Mouse (Mus musculus) MEL (cell line): ENCODE results near the gene Sox6. TPM values are rescaled to one million over a fixed set of nuclear protein-coding genes. Genes with fewer than 3 reads are reported as not detected.

Source experiments
- DNase-seq: peaks from one replicate; pipeline ENCODE4 v3.0.0; 2011; ENCODE audit warnings: low read depth, low spot score
- H3K27ac ChIP-seq: 2 replicates; pipeline ENCODE4 v1.5.1; 2012; ENCODE audit warnings: low read depth, mild to moderate bottlenecking, control low read depth, low read length, moderate library complexity; ENCODE audit not compliant: control insufficient read depth
- H3K27me3 ChIP-seq, 2 experiments: fragments of 150-350 bp in 1 of 2; sonication (generic) in 1 of 2; 2 replicates each; pipeline ENCODE4 v1.6.1; 2012; ENCODE audit warnings: low read length in 2 of 2, mild to moderate bottlenecking in 2 of 2, improper control_type of control experiment in 1 of 2, moderate library complexity in 1 of 2; ENCODE audit not compliant: insufficient read depth in 2 of 2, control insufficient read depth in 1 of 2
- H3K36me3 ChIP-seq, 2 experiments: 2 replicates each; pipeline ENCODE4 v1.6.1; 2012 to 2014; ENCODE audit warnings: low read length in 2 of 2, improper control_type of control experiment in 1 of 2, inconsistent platforms in 1 of 2, mild to moderate bottlenecking in 1 of 2; ENCODE audit not compliant: insufficient read depth in 2 of 2, control insufficient read depth in 1 of 2
- H3K4me1 ChIP-seq, 2 experiments: fragments of 150-350 bp in 1 of 2; sonication (generic) in 1 of 2; 2 replicates each; pipeline ENCODE4 v1.6.1; 2012; ENCODE audit warnings: low read length in 2 of 2, improper control_type of control experiment in 1 of 2, mild to moderate bottlenecking in 1 of 2; ENCODE audit not compliant: insufficient read depth in 2 of 2, control insufficient read depth in 1 of 2
- H3K4me3 ChIP-seq, 2 experiments: fragments of 150-350 bp in 1 of 2; sonication (generic) in 1 of 2; 2 replicates each; pipeline ENCODE4 v1.5.1; 2012; ENCODE audit warnings: low read depth in 2 of 2, low read length in 2 of 2, mild to moderate bottlenecking in 2 of 2, moderate library complexity in 2 of 2, control low read depth in 1 of 2, improper control_type of control experiment in 1 of 2; ENCODE audit not compliant: control insufficient read depth in 1 of 2, insufficient read depth in 1 of 2
- H3K79me2 ChIP-seq: 2 replicates; pipeline ENCODE4 v1.6.1; 2012; ENCODE audit warnings: mild to moderate bottlenecking, low read length, moderate library complexity; ENCODE audit not compliant: control insufficient read depth, poor library complexity, insufficient read depth
- H3K9ac ChIP-seq: 2 replicates; pipeline ENCODE4 v1.6.1; 2012; ENCODE audit warnings: low read depth, mild to moderate bottlenecking, control low read depth, low read length, moderate library complexity; ENCODE audit not compliant: control insufficient read depth, poor library complexity, severe bottlenecking
- H3K9me3 ChIP-seq: fragments of 150-350 bp; sonication (generic); replicated peaks from 2 replicates; pipeline ENCODE4 v1.6.1; 2012; ENCODE audit warnings: mild to moderate bottlenecking, low read length, improper control_type of control experiment, moderate library complexity; ENCODE audit not compliant: insufficient read depth
- BHLHE40 ChIP-seq: IDR thresholded peaks from 2 replicates; pipeline ENCODE4 v1.6.1; 2012; ENCODE audit warnings: low read depth, mild to moderate bottlenecking, inconsistent platforms, low read length, improper control_type of control experiment, borderline replicate concordance
- CHD1 ChIP-seq: IDR thresholded peaks from 2 replicates; pipeline ENCODE4 v1.6.1; 2012; ENCODE audit warnings: low read depth, mild to moderate bottlenecking, inconsistent platforms, low read length, improper control_type of control experiment
- CHD2 ChIP-seq: IDR thresholded peaks from 2 replicates; pipeline ENCODE4 v1.6.1; 2011; ENCODE audit warnings: low read length, improper control_type of control experiment
- CTCF ChIP-seq, 3 experiments: IDR thresholded peaks in 2 of 3; conservative IDR thresholded peaks in 1 of 3; 2 replicates each; pipeline ENCODE4 v1.5.1; 2011 to 2012; ENCODE audit warnings: low read length in 3 of 3, low read depth in 2 of 3, mild to moderate bottlenecking in 2 of 3, improper control_type of control experiment in 1 of 3, inconsistent platforms in 1 of 3, mixed read lengths in 1 of 3, moderate library complexity in 1 of 3; ENCODE audit not compliant: control insufficient read depth in 1 of 3, insufficient read depth in 1 of 3, poor library complexity in 1 of 3, severe bottlenecking in 1 of 3
- E2F4 ChIP-seq: IDR thresholded peaks from 2 replicates; pipeline ENCODE4 v1.6.1; 2011; ENCODE audit warnings: low read depth, low read length, improper control_type of control experiment, borderline replicate concordance
- EP300 ChIP-seq, 2 experiments: IDR thresholded peaks; 2 replicates each; pipeline ENCODE4 v1.6.1; 2011; ENCODE audit warnings: improper control_type of control experiment in 2 of 2, low read length in 2 of 2, low read depth in 1 of 2, mild to moderate bottlenecking in 1 of 2
- GABPA ChIP-seq: IDR thresholded peaks from 2 replicates; pipeline ENCODE4 v1.6.1; 2012; ENCODE audit warnings: low read depth, mild to moderate bottlenecking, inconsistent platforms, low read length, improper control_type of control experiment, moderate library complexity
- GATA1 ChIP-seq: IDR thresholded peaks from 2 replicates; pipeline ENCODE4 v1.6.1; 2011; ENCODE audit warnings: low read depth, low read length, improper control_type of control experiment
- HCFC1 ChIP-seq: IDR thresholded peaks from 2 replicates; pipeline ENCODE4 v1.6.1; 2012; ENCODE audit warnings: low read depth, mild to moderate bottlenecking, inconsistent platforms, low read length, improper control_type of control experiment, moderate library complexity
- MXI1 ChIP-seq: IDR thresholded peaks from 2 replicates; pipeline ENCODE4 v1.6.1; 2011; ENCODE audit warnings: mild to moderate bottlenecking, low read depth, low read length, improper control_type of control experiment
- MYB ChIP-seq: IDR thresholded peaks from 2 replicates; pipeline ENCODE4 v1.6.1; 2011; ENCODE audit warnings: mild to moderate bottlenecking, low read depth, low read length, improper control_type of control experiment
- NELFE ChIP-seq: IDR thresholded peaks from 2 replicates; pipeline ENCODE4 v1.6.1; 2011; ENCODE audit warnings: low read depth, low read length, improper control_type of control experiment
- NRF1 ChIP-seq: IDR thresholded peaks from 2 replicates; pipeline ENCODE4 v1.6.1; 2014; ENCODE audit warnings: low read depth, mild to moderate bottlenecking, inconsistent platforms, low read length, improper control_type of control experiment, moderate library complexity; ENCODE audit not compliant: poor library complexity, insufficient read depth, severe bottlenecking
- POLR2AphosphoS5 ChIP-seq: IDR thresholded peaks from 2 replicates; pipeline ENCODE4 v1.6.1; 2012; ENCODE audit warnings: low read depth, borderline replicate concordance, mild to moderate bottlenecking, inconsistent platforms, low read length, moderate library complexity, mixed read lengths
- SIN3A ChIP-seq: IDR thresholded peaks from 2 replicates; pipeline ENCODE4 v1.6.1; 2012; ENCODE audit warnings: low read length, improper control_type of control experiment, inconsistent platforms
- TCF12 ChIP-seq: IDR thresholded peaks from 2 replicates; pipeline ENCODE4 v1.6.1; 2014; ENCODE audit warnings: low read depth, mild to moderate bottlenecking, inconsistent platforms, low read length, improper control_type of control experiment, moderate library complexity
- UBTF ChIP-seq: IDR thresholded peaks from 2 replicates; pipeline ENCODE4 v1.6.1; 2012; ENCODE audit warnings: low read depth, mild to moderate bottlenecking, inconsistent platforms, low read length, improper control_type of control experiment, moderate library complexity, borderline replicate concordance; ENCODE audit not compliant: insufficient read depth
- ZC3H11A ChIP-seq: IDR thresholded peaks from 2 replicates; pipeline ENCODE4 v1.6.1; 2012; ENCODE audit warnings: low read depth, mild to moderate bottlenecking, inconsistent platforms, low read length, improper control_type of control experiment
- ZKSCAN1 ChIP-seq: IDR thresholded peaks from 2 replicates; pipeline ENCODE4 v1.6.1; 2012; ENCODE audit warnings: low read depth, mild to moderate bottlenecking, inconsistent platforms, low read length, improper control_type of control experiment, moderate library complexity
- ZMIZ1 ChIP-seq: IDR thresholded peaks from 2 replicates; pipeline ENCODE4 v1.6.1; 2012; ENCODE audit warnings: low read depth, mild to moderate bottlenecking, inconsistent platforms, low read length, improper control_type of control experiment, moderate library complexity
- ZNF384 ChIP-seq: IDR thresholded peaks from 2 replicates; pipeline ENCODE4 v1.6.1; 2012; ENCODE audit warnings: low read depth, mild to moderate bottlenecking, inconsistent platforms, low read length, improper control_type of control experiment
- polyA plus RNA-seq, 2 experiments: library from polyadenylated mRNA; stranded (reverse) in 1 of 2; unstranded in 1 of 2; fragments of >175 nt in 1 of 2; fragments of >200 nt in 1 of 2; gene quantifications; 2 replicates each; pipeline versions ENCODE4 v1.2.1 to v1.2.4; 2012; ENCODE audit warnings: low replicate concordance in 2 of 2, low read depth in 1 of 2; ENCODE audit not compliant: insufficient read length in 2 of 2, insufficient read depth in 1 of 2, missing spikeins in 1 of 2
- total RNA-seq: library from RNA; depleted of rRNA; stranded (reverse); fragments of 300-350 nt; gene quantifications from 2 replicates; pipeline ENCODE4 v1.2.3, GENCODE M21; 2012

The Sox6 gene
- total and polyA plus RNA-seq, 3 experiments = 2.6 to 4.6 TPM; not detected in 1

- H3K9me3 ChIP-seq = no peaks in the 10 kb centered on the region
- no peak overlapping the region for H3K9ac ChIP-seq
- no peaks in the 10 kb centered on the region for H3K4me1 ChIP-seq
- no peak overlapping the region for H3K4me3 ChIP-seq
- no peaks in the 10 kb centered on the region for H3K36me3 ChIP-seq
- no peak for DNase-seq
- H3K27me3 ChIP-seq = no peaks in the 10 kb centered on the region
- TF ChIP-seq SIN3A = no peak
- no peak for TF ChIP-seq E2F4
- TF ChIP-seq TCF12 = no peak
- TF ChIP-seq NELFE = no peak
- TF ChIP-seq BHLHE40 = no peak
- no peak for TF ChIP-seq MYB
- no peak for TF ChIP-seq EP300 (IDR thresholded peaks at IDR 0.05; ENCODE audit: low read depth in 1 of 2, low read length in 2 of 2)
- no peak for TF ChIP-seq ZNF384
- TF ChIP-seq GABPA = no peak
- TF ChIP-seq NRF1 = no peak
- TF ChIP-seq ZKSCAN1 = no peak
- no peaks in the 10 kb centered on the region for H3K79me2 ChIP-seq
- H3K27ac ChIP-seq = no peak overlapping the region
Observed at GRCm38 (mm10) chr7:115776736-115777135, 261.9 kb downstream of the Sox6 start.

GRCm38 (mm10) chr7:115776324-115776723 is 262.3 kb downstream of the Sox6 start:
- no peaks in the 10 kb centered on the region for H3K9me3 ChIP-seq
- H3K79me2 ChIP-seq = no peaks in the 10 kb centered on the region
- H3K4me1 ChIP-seq = no peaks in the 10 kb centered on the region
- H3K27me3 ChIP-seq = no peaks in the 10 kb centered on the region
- no peak overlapping the region for H3K9ac ChIP-seq
- no peak for DNase-seq
- no peak for TF ChIP-seq CHD1
- no peak for TF ChIP-seq BHLHE40
- no peak for TF ChIP-seq EP300 (IDR thresholded peaks at IDR 0.05; ENCODE audit: low read depth in 1 of 2, low read length in 2 of 2)
- no peak for TF ChIP-seq CTCF (IDR thresholded peaks at IDR 0.05 in 2 of 3, conservative IDR thresholded peaks at IDR 0.05 in 1 of 3; ENCODE audit: control insufficient read depth in 1 of 3, insufficient read depth in 1 of 3, low read depth in 2 of 3, low read length in 3 of 3, poor library complexity in 1 of 3, severe bottlenecking in 1 of 3)
- TF ChIP-seq UBTF = no peak
- TF ChIP-seq ZKSCAN1 = no peak
- TF ChIP-seq NELFE = no peak
- no peak for TF ChIP-seq CHD2
- no peak for TF ChIP-seq GABPA
- no peak for TF ChIP-seq ZMIZ1
- no peak for TF ChIP-seq POLR2AphosphoS5
- no peak for TF ChIP-seq ZC3H11A
- no peak for TF ChIP-seq HCFC1
- no peak for TF ChIP-seq TCF12
- TF ChIP-seq SIN3A = no peak
- TF ChIP-seq MXI1 = no peak
- TF ChIP-seq GATA1 = no peak
- H3K27ac ChIP-seq = no peak overlapping the region
- H3K36me3 ChIP-seq = no peaks in the 10 kb centered on the region
- H3K4me3 ChIP-seq = no peak overlapping the region
